Mouse (Mus musculus) hindbrain, postnatal 0 days (tissue): ENCODE results near the gene B230118H07Rik. TPM values are rescaled to one million over a fixed set of nuclear protein-coding genes. Genes with fewer than 3 reads are reported as not detected.

Experiments used
- ATAC-seq: fragments of 200-750 bp; cut with Nextera tagmentation; 2 replicates; pipeline ENCODE4 v1.8.0; 2017; ENCODE audit warnings: mild to moderate bottlenecking, moderate TSS enrichment, moderate library complexity
- DNase-seq: peaks from one replicate; pipeline ENCODE4 v3.0.0-alpha.2; 2015; ENCODE audit warnings: low spot score
- H3K27ac ChIP-seq: fragments of 300-500 bp; sonication (generic); 2 replicates; pipeline ENCODE4 v1.5.1; 2014; ENCODE audit warnings: mild to moderate bottlenecking
- H3K27me3 ChIP-seq: fragments of 300-500 bp; sonication (generic); 2 replicates; pipeline ENCODE4 v1.6.1; 2014; ENCODE audit warnings: low read length, mixed read lengths; ENCODE audit not compliant: insufficient read depth
- H3K36me3 ChIP-seq: fragments of 300-500 bp; sonication (generic); 2 replicates; pipeline ENCODE4 v1.6.1; 2014; ENCODE audit warnings: low read length, mixed read lengths; ENCODE audit not compliant: insufficient read depth
- H3K4me1 ChIP-seq: fragments of 300-500 bp; sonication (generic); 2 replicates; pipeline ENCODE4 v1.6.1; 2014; ENCODE audit warnings: antibody characterized with exemption, low read length, mixed read lengths; ENCODE audit not compliant: insufficient read depth
- H3K4me2 ChIP-seq: fragments of 300-500 bp; sonication (generic); 2 replicates; pipeline ENCODE4 v1.6.1; 2014; ENCODE audit warnings: low read depth, mild to moderate bottlenecking, low read length, moderate library complexity, mixed read lengths
- H3K4me3 ChIP-seq: fragments of 300-500 bp; sonication (generic); 2 replicates; pipeline ENCODE4 v1.5.1; 2014; ENCODE audit warnings: low read length
- H3K9ac ChIP-seq: fragments of 300-500 bp; sonication (generic); replicated peaks from 2 replicates; pipeline ENCODE4 v1.6.1; 2014; ENCODE audit warnings: mild to moderate bottlenecking, low read length, moderate library complexity, mixed read lengths
- H3K9me3 ChIP-seq: fragments of 300-500 bp; sonication (generic); 2 replicates; pipeline ENCODE4 v1.6.1; 2016; ENCODE audit warnings: low read length, mixed read lengths
- CTCF ChIP-seq: IDR thresholded peaks from 2 replicates; pipeline ENCODE4 v1.5.1; 2016; ENCODE audit warnings: antibody characterized with exemption, control low read depth, low read depth
- WGBS: fragments of 180-500 bp; shearing (Covaris S2); extraction: QIAGEN DNeasy Blood & Tissue Kit; methylation state at CpG from one replicate; pipeline ENCODE4 v1.1.7; 2014; 5-methylcytosine and 5-hydroxymethylcytosine counted together
- polyA plus RNA-seq: library from polyadenylated mRNA; unstranded; fragments of >200 nt; fragmentation: Nextera tagmentation; extraction: Ambion mirVana; gene quantifications from 2 replicates; pipeline ENCODE4 v1.2.1, GENCODE M21; 2015
- total RNA-seq: library from RNA; depleted of rRNA; stranded (reverse); fragments of >200 nt; gene quantifications from 2 replicates; pipeline ENCODE4 v1.2.3, GENCODE M21; 2014

B230118H07Rik gene
- total and polyA plus RNA-seq, 2 experiments from 2014 or later, result 13.3 to 57.3 TPM

GRCm38 (mm10) chr2:101665058-101665702 lies 15.8 kb upstream of the B230118H07Rik start:
- peak; percentile 90 for ATAC-seq
- H3K27ac ChIP-seq, result no peak overlapping the region
- no peak overlapping the region for H3K9ac ChIP-seq

GRCm38 (mm10) chr2:101660536-101660935 lies 11.2 kb upstream of the B230118H07Rik start:
- no peak for TF ChIP-seq CTCF
- 76% methylated on average over 2 of the region's 2 CpGs for WGBS
- no peak for DNase-seq
- Histone ChIP-seq H3K4me2 (no peak overlapping the region), H3K4me3 (no peak overlapping the region), H3K9me3 (no peaks in the 10 kb centered on the region), H3K27ac (no peak overlapping the region), H3K36me3 (no peaks in the 10 kb centered on the region), H3K4me1 (no peaks in the 10 kb centered on the region), H3K27me3 (no peaks in the 10 kb centered on the region), H3K9ac (no peak overlapping the region)
- no peak for ATAC-seq

More at GRCm38 (mm10) chr2:101665058-101665702, 15.8 kb upstream of the B230118H07Rik start:
- Histone ChIP-seq H3K4me2 (no peak overlapping the region), H3K4me1 (no peaks in the 10 kb centered on the region), H3K9me3 (no peaks in the 10 kb centered on the region), H3K4me3 (no peak overlapping the region), H3K36me3 (no peaks in the 10 kb centered on the region), H3K27me3 (no peaks in the 10 kb centered on the region)
- 20% methylated on average over 9 of the region's 9 CpGs for WGBS
- peak; percentile 89 for DNase-seq
- peak; percentile 97 for TF ChIP-seq CTCF

- Histone ChIP-seq H3K4me2 (peak overlapping the region; percentile 79), H3K9ac (peak overlapping the region; percentile 43; the same call in 1 of the 2 replicates), H3K36me3 (no peaks in the 10 kb centered on the region), H3K9me3 (no peaks in the 10 kb centered on the region), H3K4me3 (peak overlapping the region; percentile 36), H3K4me1 (0 out of 2 replicates have a peak, but pooled peaks cover 1% of the 10 kb centered on the region), H3K27ac (no peak overlapping the region), H3K27me3 (no peaks in the 10 kb centered on the region)
- peak; percentile 83 for TF ChIP-seq CTCF
- peak; percentile 96 for DNase-seq
- WGBS, result 16% methylated on average over 14 of the region's 14 CpGs
- peak; percentile 74 for ATAC-seq
These were observed 3.7 kb upstream of the B230118H07Rik start for GRCm38 (mm10) chr2:101652921-101653597.

- no peaks in the 10 kb centered on the region for H3K27me3 ChIP-seq
- H3K4me2 ChIP-seq, result peak overlapping the region; percentile 79
- 20% methylated on average over 14 of the region's 14 CpGs for WGBS
- no peak for TF ChIP-seq CTCF
- H3K4me1 ChIP-seq, result 0 out of 2 replicates have a peak, but pooled peaks cover 3% of the 10 kb centered on the region
- ATAC-seq (peak; percentile 77), DNase-seq (no peak)
- no peak overlapping the region for H3K27ac ChIP-seq
- H3K9ac ChIP-seq, result peak overlapping the region; percentile 43; the same call in 1 of the 2 replicates
- no peaks in the 10 kb centered on the region for H3K9me3 ChIP-seq
- no peaks in the 10 kb centered on the region for H3K36me3 ChIP-seq
- peak overlapping the region; percentile 36 for H3K4me3 ChIP-seq
These were observed 3.0 kb upstream of the B230118H07Rik start for GRCm38 (mm10) chr2:101652204-101652920.

- 65% methylated on average over 1 of the region's 1 CpGs for WGBS
- TF ChIP-seq CTCF, result no peak
These were observed 1.1 kb upstream of the B230118H07Rik start for GRCm38 (mm10) chr2:101650446-101650845.

GRCm38 (mm10) chr2:101648361-101648760 lies 971 bp downstream of the B230118H07Rik start:
- Histone ChIP-seq H3K36me3 (no peaks in the 10 kb centered on the region), H3K4me2 (peak overlapping the region; percentile 24; the same call in 1 of the 2 replicates), H3K27ac (peak overlapping the region; percentile 33; the same call in 1 of the 2 replicates), H3K9ac (no peak overlapping the region), H3K4me3 (no peak overlapping the region), H3K9me3 (no peaks in the 10 kb centered on the region), H3K27me3 (no peaks in the 10 kb centered on the region), H3K4me1 (0 out of 2 replicates have a peak, but pooled peaks cover 3% of the 10 kb centered on the region)
- ATAC-seq, result no peak; the same call in 1 of the 2 replicates
- DNase-seq, result no peak
- WGBS, result 61% methylated on average over 2 of the region's 2 CpGs
- no peak for TF ChIP-seq CTCF

More at GRCm38 (mm10) chr2:101650446-101650845, 1.1 kb upstream of the B230118H07Rik start:
- H3K4me1 ChIP-seq, result 0 out of 2 replicates have a peak, but pooled peaks cover 3% of the 10 kb centered on the region
- DNase-seq (no peak), ATAC-seq (no peak)
- H3K27me3 ChIP-seq, result no peaks in the 10 kb centered on the region
- H3K9ac ChIP-seq, result no peak overlapping the region
- H3K9me3 ChIP-seq, result no peaks in the 10 kb centered on the region
- H3K27ac ChIP-seq, result no peak overlapping the region
- no peaks in the 10 kb centered on the region for H3K36me3 ChIP-seq
- H3K4me3 ChIP-seq, result no peak overlapping the region
- H3K4me2 ChIP-seq, result no peak overlapping the region
